Mouse (Mus musculus) small intestine, adult 2 months (tissue): ENCODE measurements around the gene Slc25a53. TPM values are rescaled to one million over a fixed set of nuclear protein-coding genes. Genes with fewer than 3 reads are reported as not detected.
"Not testable (repeated sequence)": the region's sequence is repeated elsewhere in the genome, so short reads cannot be mapped to it uniquely, and the experiment has no call there.

ENCODE experiments used
- H3K27ac ChIP-seq: fragments of 200-500 bp; 2 replicates; pipeline ENCODE4 v1.5.1; 2012; ENCODE audit warnings: low read depth, low read length, control low read depth, inconsistent platforms; ENCODE audit not compliant: insufficient read depth
- H3K27me3 ChIP-seq: fragments of 200-500 bp; 2 replicates; pipeline ENCODE4 v1.6.1; 2012; ENCODE audit warnings: mild to moderate bottlenecking, moderate library complexity, low read length, inconsistent platforms; ENCODE audit not compliant: control insufficient read depth, insufficient read depth
- H3K36me3 ChIP-seq: fragments of 200-500 bp; 2 replicates; pipeline ENCODE4 v1.6.1; 2012; ENCODE audit warnings: mild to moderate bottlenecking, low read length, control low read depth, inconsistent platforms; ENCODE audit not compliant: control insufficient read depth, insufficient read depth
- H3K4me1 ChIP-seq: fragments of 200-500 bp; 2 replicates; pipeline ENCODE4 v1.6.1; 2012; ENCODE audit warnings: low read length, inconsistent platforms, mixed read lengths; ENCODE audit not compliant: control insufficient read depth, insufficient read depth, insufficient read length
- H3K4me3 ChIP-seq: fragments of 200-500 bp; 2 replicates; pipeline ENCODE4 v1.5.1; 2012; ENCODE audit warnings: low read depth, mild to moderate bottlenecking, control low read depth, inconsistent platforms, low read length, moderate library complexity
- CTCF ChIP-seq: fragments of 200-500 bp; IDR thresholded peaks from 2 replicates; pipeline ENCODE4 v1.5.1; 2012; ENCODE audit warnings: low read depth, mild to moderate bottlenecking, control low read depth, inconsistent platforms, low read length, moderate library complexity, mixed read lengths; ENCODE audit not compliant: insufficient replicate concordance, insufficient read length; ENCODE audit errors: extremely low read depth
- POLR2A ChIP-seq: fragments of 200-500 bp; IDR thresholded peaks from 2 replicates; pipeline ENCODE4 v1.6.1; 2012; ENCODE audit warnings: low read depth, mild to moderate bottlenecking, control low read depth, inconsistent platforms, low read length, moderate library complexity
- WGBS: fragments of 180-500 bp; shearing (Covaris S2); methylation state at CpG from one replicate; pipeline ENCODE4 v1.1.7; 2018; 5-methylcytosine and 5-hydroxymethylcytosine counted together
- polyA plus RNA-seq: library from polyadenylated mRNA; depleted of rRNA; stranded (reverse); fragments of >200 nt; gene quantifications from 2 replicates; pipeline ENCODE4 v1.2.3, GENCODE M21; 2012

Gene Slc25a53
- polyA plus RNA-seq, 1 experiment = 1.9 TPM

DNA sequence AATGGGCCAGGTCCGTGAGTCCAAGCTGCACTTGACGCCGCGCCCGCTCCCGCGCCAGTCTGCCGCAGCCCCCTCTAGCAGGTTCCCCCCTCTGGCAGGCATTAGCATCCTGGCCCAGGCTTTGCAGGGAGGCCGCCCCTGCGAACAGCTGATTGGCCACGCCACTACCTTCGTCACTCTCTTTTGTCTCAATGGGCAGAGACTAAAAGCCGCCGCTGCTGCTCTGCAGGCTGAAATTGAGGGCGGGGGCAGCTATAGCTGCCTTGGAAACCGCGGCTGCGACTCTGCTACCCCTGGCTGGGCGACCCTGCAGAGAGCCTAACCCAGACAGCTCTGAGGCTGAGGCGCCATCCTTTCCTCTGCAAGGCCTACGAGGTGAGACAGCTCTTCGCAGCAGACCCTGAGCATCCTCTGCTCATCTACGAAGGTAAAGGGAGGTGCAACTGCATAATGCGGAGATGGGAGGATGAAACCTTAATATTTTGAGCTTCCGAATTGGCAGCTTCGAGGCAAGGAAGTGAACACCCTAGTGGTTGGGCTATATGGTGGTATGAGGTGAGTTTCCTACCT, 45.0 kb downstream of the Slc25a53 start, which contains the start of gene Zcchc18:
Gene Zcchc18 (plus strand): TSS at position 178 of the 570 bp plus-strand sequence.
- WGBS = 17% methylated on average over 26 of the region's 26 CpGs
- Histone ChIP-seq H3K4me3 (peak within 1 kb of the TSS; percentile 72), H3K27me3 (no peaks in the 10 kb centered on the region; the same call in 1 of the 2 replicates), H3K4me1 (no peaks in the 10 kb centered on the region; the same call in 1 of the 2 replicates), H3K36me3 (no peaks in the 10 kb centered on the region), H3K27ac (peak within 1 kb of the TSS; percentile 43; the same call in 1 of the 2 replicates)
- TF ChIP-seq CTCF = no peak
- no peak for TF ChIP-seq POLR2A

- Histone ChIP-seq H3K4me1 (no peaks in the 10 kb centered on the region; the same call in 1 of the 2 replicates), H3K4me3 (peak overlapping the region; percentile 72), H3K27me3 (no peaks in the 10 kb centered on the region; the same call in 1 of the 2 replicates), H3K36me3 (no peaks in the 10 kb centered on the region), H3K27ac (peak overlapping the region; percentile 43; the same call in 1 of the 2 replicates)
- 24% methylated on average over 19 of the region's 19 CpGs for WGBS
- TF ChIP-seq CTCF = no peak
- no peak for TF ChIP-seq POLR2A
Measured at GRCm38 (mm10) chrX:136992191-136992965, 45.7 kb downstream of the Slc25a53 start.

- TF ChIP-seq POLR2A = no peak
- TF ChIP-seq CTCF = no peak
- no peaks in the 10 kb centered on the region; the same call in 1 of the 2 replicates for H3K27me3 ChIP-seq
- no peak overlapping the region for H3K27ac ChIP-seq
- WGBS = 48% methylated on average over 2 of the region's 2 CpGs
- H3K4me3 ChIP-seq = peak overlapping the region; percentile 26; the same call in 1 of the 2 replicates
- H3K4me1 ChIP-seq = no peaks in the 10 kb centered on the region; the same call in 1 of the 2 replicates
- H3K36me3 ChIP-seq = no peaks in the 10 kb centered on the region
Measured at GRCm38 (mm10) chrX:136991274-136991673, 46.8 kb downstream of the Slc25a53 start.

DNA sequence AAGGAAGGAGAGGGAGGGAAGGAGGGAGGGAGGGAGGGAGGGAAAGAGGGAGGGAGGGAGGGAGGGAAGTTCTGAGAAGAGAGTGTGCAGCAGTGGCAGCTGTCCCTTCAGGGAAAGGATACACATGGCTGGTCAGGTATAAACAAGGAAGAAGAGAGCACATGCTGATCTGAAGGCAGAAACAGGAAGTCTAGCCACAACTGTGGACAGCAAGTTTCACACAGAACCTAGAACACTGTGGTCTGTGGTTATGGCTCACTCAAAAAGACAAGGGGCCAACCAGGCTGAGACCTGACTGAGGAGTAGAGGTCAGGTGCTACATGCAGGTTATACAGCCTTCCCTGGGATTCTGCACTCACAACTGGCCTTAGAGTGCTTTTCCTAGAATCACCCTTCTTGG, 52.1 kb downstream of the Slc25a53 start:
- TF ChIP-seq POLR2A (no peak), CTCF (no peak)
- Histone ChIP-seq H3K4me3 (no peak overlapping the region), H3K4me1 (no peaks in the 10 kb centered on the region), H3K27ac (peak overlapping the region; percentile 53), H3K27me3 (no peaks in the 10 kb centered on the region), H3K36me3 (no peaks in the 10 kb centered on the region)

DNA sequence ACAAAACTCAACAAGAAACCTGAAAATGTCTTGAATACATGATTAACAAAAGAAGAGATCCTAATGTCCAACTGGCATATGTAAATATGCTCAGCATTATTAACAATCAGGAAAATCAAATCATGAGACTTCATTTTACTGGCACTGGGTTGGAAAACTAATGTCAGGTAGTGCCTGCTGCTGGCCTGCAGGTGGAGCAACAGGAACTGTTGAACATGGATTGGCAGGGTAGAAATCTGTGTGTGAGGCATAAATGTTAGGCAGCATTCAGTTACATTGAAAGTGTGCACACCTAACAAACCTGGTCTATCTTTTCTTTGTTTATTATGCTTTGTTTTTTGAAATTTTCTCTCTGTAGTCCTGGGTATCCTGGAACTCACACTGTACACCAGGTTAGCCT, 59.5 kb downstream of the Slc25a53 start:
- Histone ChIP-seq H3K27ac (no peak overlapping the region), H3K36me3 (no peaks in the 10 kb centered on the region), H3K4me3 (no peak overlapping the region), H3K27me3 (no peaks in the 10 kb centered on the region), H3K4me1 (peaks cover 3% of the 10 kb centered on the region; the same call in 1 of the 2 replicates)
- TF ChIP-seq POLR2A = no peak
- TF ChIP-seq CTCF = peak; percentile 24; the same call in 1 of the 2 replicates

DNA sequence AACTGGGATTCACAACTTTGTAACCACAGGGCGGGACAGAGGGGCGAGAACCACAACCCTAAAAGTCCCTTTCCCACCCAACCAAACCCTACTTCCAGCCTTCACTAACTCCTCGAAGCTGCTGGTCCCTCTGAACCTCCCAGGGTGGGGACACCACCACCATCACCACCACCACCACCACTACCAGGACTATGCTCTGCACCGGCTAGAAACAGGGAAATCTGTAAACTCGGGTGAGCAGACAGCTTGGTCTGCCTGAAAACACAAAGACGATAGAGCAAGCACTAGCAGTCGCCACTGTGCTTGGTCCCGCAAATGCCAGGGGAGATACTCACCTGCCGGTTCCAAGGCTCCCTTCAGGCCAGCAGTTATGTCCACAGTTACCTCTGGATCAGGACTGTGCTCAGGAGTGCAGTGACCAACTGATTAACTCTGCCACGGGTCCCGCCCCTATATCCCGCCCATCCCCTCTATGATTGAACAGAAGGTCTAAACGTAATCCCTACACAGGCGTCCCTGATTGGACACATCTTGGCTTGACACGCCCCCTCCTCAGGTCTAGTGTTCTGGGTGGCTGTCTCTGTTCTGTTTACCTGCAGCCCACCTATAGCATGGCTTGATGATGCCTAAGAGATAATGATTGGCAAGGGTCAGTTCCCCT, 61.5 kb downstream of the Slc25a53 start, which contains the start of the genes Tmsb15l and Tmsb15b1:
Gene Tmsb15l (minus strand): TSS at position 446 of the 661 bp plus-strand sequence.
Gene Tmsb15b1 (minus strand): TSS at position 451 of the 661 bp plus-strand sequence.
- Histone ChIP-seq H3K4me1 (peaks cover 3% of the 10 kb centered on the region; the same call in 1 of the 2 replicates), H3K27ac (no peak within 1 kb of the TSS), H3K36me3 (no peaks in the 10 kb centered on the region), H3K27me3 (no peaks in the 10 kb centered on the region), H3K4me3 (peak within 1 kb of the TSS; percentile 65)
- WGBS = 27% methylated on average over 15 of the region's 15 CpGs
- TF ChIP-seq POLR2A (no peak), CTCF (no peak)

GRCm38 (mm10) chrX:136975397-136975796, 62.7 kb downstream of the Slc25a53 start, which contains the start of gene Tmsb15b2:
Tmsb15b2 (minus strand) TSS chrX:136975497.
- H3K36me3 ChIP-seq, H3K27me3 ChIP-seq, H3K4me1 ChIP-seq, H3K27ac ChIP-seq: not testable (repeated sequence)
- H3K4me3 ChIP-seq = peak within 1 kb of the TSS; percentile 65
- WGBS = 87% methylated on average over 6 of the region's 6 CpGs
